Mouse (Mus musculus) layer of hippocampus, postnatal 10 days (tissue): ENCODE results near the gene Ppil1. TPM values are rescaled to one million over a fixed set of nuclear protein-coding genes. Genes with fewer than 3 reads are reported as not detected.
"Not testable (repeated sequence)": the region's sequence is repeated elsewhere in the genome, so short reads cannot be mapped to it uniquely, and the experiment has no call there.

Experiments
- DNase-seq, 2 experiments: peaks; one replicate each; pipeline ENCODE4 v3.0.0; 2021; ENCODE audit warnings: low spot score in 2 of 2
- total RNA-seq, 2 experiments: library from RNA; stranded (reverse); gene quantifications; 2 replicates each; pipeline ENCODE4 v1.2.3; 2021

The Ppil1 gene
- total RNA-seq, 2 experiments from 2014 or later: 20.9 to 21.8 TPM

GRCm38 (mm10) chr17:29282216-29282952, 18.4 kb upstream of the Ppil1 start:
- DNase-seq: no peak

GRCm38 (mm10) chr17:29281541-29281940, 17.6 kb upstream of the Ppil1 start:
- no peak for DNase-seq

- no peak for DNase-seq
Measured at GRCm38 (mm10) chr17:29280422-29280821, 16.4 kb upstream of the Ppil1 start.

- DNase-seq: no peak
Measured at GRCm38 (mm10) chr17:29273889-29274288, 9.9 kb upstream of the Ppil1 start.

- DNase-seq: no peak
Measured at GRCm38 (mm10) chr17:29273156-29273555, 9.2 kb upstream of the Ppil1 start.

- no peak for DNase-seq
Measured at GRCm38 (mm10) chr17:29270148-29270698, 6.2 kb upstream of the Ppil1 start.

- no peak for DNase-seq
Measured at GRCm38 (mm10) chr17:29269349-29269706, 5.3 kb upstream of the Ppil1 start.

- peak; percentile 96 to 97 for DNase-seq
Measured at GRCm38 (mm10) chr17:29268682-29269348, 4.8 kb upstream of the Ppil1 start, which contains the start of gene BC004004. Gene BC004004 (plus strand): TSS chr17:29268788.

- DNase-seq: no peak
Measured at GRCm38 (mm10) chr17:29267931-29268681, 4.1 kb upstream of the Ppil1 start.

GRCm38 (mm10) chr17:29267040-29267439, 3.1 kb upstream of the Ppil1 start:
- not testable (repeated sequence) for DNase-seq

GRCm38 (mm10) chr17:29264760-29265159, 774 bp upstream of the Ppil1 start:
- no peak for DNase-seq

- DNase-seq: no peak
Measured at GRCm38 (mm10) chr17:29263417-29263816, 569 bp downstream of the Ppil1 start.

GRCm38 (mm10) chr17:29262259-29262649, 1.7 kb downstream of the Ppil1 start:
- no peak for DNase-seq

GRCm38 (mm10) chr17:29261603-29262258, 2.3 kb downstream of the Ppil1 start:
- no peak for DNase-seq

- DNase-seq: no peak
Measured at GRCm38 (mm10) chr17:29260501-29260900, 3.5 kb downstream of the Ppil1 start.

- DNase-seq: peak; percentile 77 to 82
Measured at GRCm38 (mm10) chr17:29259489-29259888, 4.5 kb downstream of the Ppil1 start.

GRCm38 (mm10) chr17:29258921-29259320, 5.1 kb downstream of the Ppil1 start:
- no peak for DNase-seq

- DNase-seq: no peak
Measured at GRCm38 (mm10) chr17:29258025-29258558, 5.9 kb downstream of the Ppil1 start.

- DNase-seq: no peak
Measured at GRCm38 (mm10) chr17:29257001-29257511, 6.9 kb downstream of the Ppil1 start.

- no peak for DNase-seq
Measured at GRCm38 (mm10) chr17:29256507-29256906, 7.5 kb downstream of the Ppil1 start.

- not testable (repeated sequence) for DNase-seq
Measured at GRCm38 (mm10) chr17:29254784-29255183, 9.2 kb downstream of the Ppil1 start.
